Mouse (Mus musculus) embryonic facial prominence, embryonic 14.5 days (tissue): Measurements from ENCODE around the gene Rc3h1. TPM values are rescaled to one million over a fixed set of nuclear protein-coding genes. Genes with fewer than 3 reads are reported as not detected.

Experiments
- polyA plus RNA-seq: library from polyadenylated mRNA; unstranded; fragments of >200 nt; fragmentation: Nextera tagmentation; extraction: Ambion mirVana; gene quantifications from 2 replicates; pipeline ENCODE4 v1.2.1, GENCODE M21; 2014

Rc3h1 gene
- polyA plus RNA-seq, 1 experiment from 2014 or later = 8.1 TPM

Other genes with a start within 250 kb of the Rc3h1 start
- 16.3 and 18.9 TPM in 2 replicates for gene Rabgap1l, start 113.2 kb upstream of the Rc3h1 start, polyA plus RNA-seq
- 1.9 and 2.6 TPM in 2 replicates for gene Serpinc1, start 72.2 kb downstream of the Rc3h1 start, polyA plus RNA-seq
- gene Zbtb37, start 128.4 kb downstream of the Rc3h1 start, polyA plus RNA-seq = 7.8 and 10.5 TPM in 2 replicates
- gene Dars2, start 164.2 kb downstream of the Rc3h1 start, polyA plus RNA-seq = 24.2 and 31.2 TPM in 2 replicates
- gene Cenpl, start 164.3 kb downstream of the Rc3h1 start, polyA plus RNA-seq = 22.6 and 25.6 TPM in 2 replicates
- 18.2 and 21.9 TPM in 2 replicates for gene Klhl20, start 225.1 kb downstream of the Rc3h1 start, polyA plus RNA-seq
- 2.2 and 3.8 TPM in 2 replicates for gene Ankrd45, start 236.3 kb downstream of the Rc3h1 start, polyA plus RNA-seq